ENCODE assay signal across 9 mouse cellular contexts in the genomic region with DNA sequence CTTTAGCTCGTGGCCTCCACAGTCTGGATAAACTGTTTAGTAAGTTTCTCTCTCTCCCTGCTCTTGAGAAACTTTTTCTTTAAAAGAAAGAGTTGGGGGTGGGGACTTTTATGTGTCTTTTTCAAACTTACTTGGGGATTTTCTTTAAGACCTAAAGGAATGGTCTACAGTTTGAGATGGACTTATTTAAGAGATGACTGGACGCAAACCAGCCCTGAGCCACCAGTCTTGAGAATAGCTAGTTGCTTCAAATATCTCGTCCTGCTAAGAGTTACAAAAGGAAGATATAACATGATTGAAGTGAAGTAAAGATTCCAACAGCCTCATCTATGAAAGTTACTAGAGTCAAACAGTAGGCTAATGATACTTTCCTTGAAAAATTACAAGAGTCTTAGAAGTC. TPM values are rescaled to one million over a fixed set of nuclear protein-coding genes. Genes with fewer than 3 reads are reported as not detected.
DNase-seq lines count a peak whose midpoint lies in the region; ATAC-seq and TF ChIP-seq lines count a peak whose summit lies in the region.
"Had no signal": no experiment of that assay in that cellular context is flagged by ENCODE, and none has a peak within 500 bp of the region (broad histone marks: within the 10 kb centered on the region; RNA-seq: fewer than 3 reads in every experiment).

No protein-coding gene starts in this region.

- TF ChIP-seq CTCF in heart, postnatal 0 days (IDR thresholded peaks at IDR 0.05; ENCODE audit: low read depth) = no peak
- no peak for TF ChIP-seq CTCF in CH12.LX (conservative IDR thresholded peaks at IDR 0.05 in 1 of 2, IDR thresholded peaks at IDR 0.05 in 1 of 2; ENCODE audit: low read depth in 2 of 2, low read length in 2 of 2)

- in situ Hi-C loops in CH12.LX (cut with MboI; ENCODE audit: low pct_ligation_motif_present, low pct_unique_long_range_greater_than_20kb, low sequenced_read_pairs) = no loop called here

- peak overlapping the region; percentile 66; the same call in 1 of the 2 replicates for H3K4me2 ChIP-seq in heart, postnatal 0 days (ENCODE audit: low read depth, low read length)
- no peak overlapping the region; the same call in 1 of the 2 replicates for H3K4me2 ChIP-seq in CH12.LX (ENCODE audit: insufficient read depth, low read depth, poor library complexity, severe bottlenecking)
- H3K4me2 ChIP-seq in limb, embryonic 14.5 days (replicated peaks; ENCODE audit: low read depth, low read length, severe bottlenecking) = peak overlapping the region; percentile 15; the same call in 1 of the 2 replicates

- no peak for TF ChIP-seq EP300 in heart, postnatal 0 days (IDR thresholded peaks at IDR 0.05; ENCODE audit: low read depth)
- no peak for TF ChIP-seq EP300 in CH12.LX (IDR thresholded peaks at IDR 0.05; ENCODE audit: low read length)

- no peak for DNase-seq in heart, postnatal 0 days (ENCODE audit: low spot score)
- no peak for DNase-seq in heart, adult 11 months
- no peak for DNase-seq in CH12.LX (ENCODE audit: extremely low read depth)
- no peak for DNase-seq in limb, embryonic 14.5 days (ENCODE audit: low spot score)
- DNase-seq in cerebellum, adult 11 months = no peak
- no peak for DNase-seq in frontal cortex, postnatal 14 days (ENCODE audit: low spot score in 2 of 2)
- DNase-seq: adrenal gland, postnatal 36 days; cerebellum, postnatal 25 days had no signal

- TF ChIP-seq RAD21 in CH12.LX (IDR thresholded peaks at IDR 0.05; ENCODE audit: low read depth, low read length) = no peak

- H3K36me3 ChIP-seq in heart, postnatal 0 days (replicated peaks; ENCODE audit: control insufficient read depth, insufficient read depth, low read length) = no peaks in the 10 kb centered on the region
- no peaks in the 10 kb centered on the region for H3K36me3 ChIP-seq in CH12.LX (replicated peaks in 1 of 2; ENCODE audit: control insufficient read depth in 1 of 2, insufficient read depth in 1 of 2, low read length in 1 of 2)
- peaks cover 7% of the 10 kb centered on the region; the same call in 1 of the 2 replicates for H3K36me3 ChIP-seq in limb, embryonic 14.5 days (ENCODE audit: control insufficient read depth, insufficient read depth, low read length)

- H3K27me3 ChIP-seq in heart, postnatal 0 days (ENCODE audit: control insufficient read depth, insufficient read depth, low read length) = no peaks in the 10 kb centered on the region
- H3K27me3 ChIP-seq in CH12.LX (replicated peaks) = no peaks in the 10 kb centered on the region
- no peaks in the 10 kb centered on the region for H3K27me3 ChIP-seq in limb, embryonic 14.5 days (ENCODE audit: control insufficient read depth, insufficient read depth, low read length)

- 59% methylated on average over 3 of the region's 3 CpGs for WGBS in heart, postnatal 0 days
- WGBS in limb, embryonic 14.5 days = 62% methylated on average over 3 of the region's 3 CpGs

- peak overlapping the region; percentile 44; the same call in 1 of the 2 replicates for H3K9ac ChIP-seq in heart, postnatal 0 days (replicated peaks; ENCODE audit: low read depth, low read length)
- no peak overlapping the region for H3K9ac ChIP-seq in CH12.LX (ENCODE audit: insufficient read depth, low read depth)
- H3K9ac ChIP-seq in limb, embryonic 14.5 days (ENCODE audit: low read depth, low read length, severe bottlenecking) = no peak overlapping the region

- no peaks in the 10 kb centered on the region for H3K9me3 ChIP-seq in heart, postnatal 0 days (replicated peaks; ENCODE audit: control insufficient read depth, low read length)
- peaks cover 10% of the 10 kb centered on the region for H3K9me3 ChIP-seq in CH12.LX (replicated peaks; ENCODE audit: low read length)
- H3K9me3 ChIP-seq in limb, embryonic 14.5 days (ENCODE audit: control insufficient read depth, low read length) = no peaks in the 10 kb centered on the region

- no peak for ATAC-seq in heart, postnatal 0 days (ENCODE audit: insufficient read depth, low read depth)
- ATAC-seq in limb, embryonic 14.5 days (ENCODE audit: low FRiP score, low read depth) = no peak

- peaks cover 54% of the 10 kb centered on the region for H3K4me1 ChIP-seq in heart, postnatal 0 days (ENCODE audit: control insufficient read depth, insufficient read depth)
- H3K4me1 ChIP-seq in CH12.LX (ENCODE audit: control insufficient read depth in 1 of 2, insufficient read depth in 2 of 2) = peaks cover 7 to 52% of the 10 kb centered on the region in 2 experiments; a peak in 3 of 4 replicates
- peaks cover 29% of the 10 kb centered on the region for H3K4me1 ChIP-seq in brown adipose tissue, adult 24 weeks (ENCODE audit: control insufficient read depth, insufficient read depth, insufficient read length, low read length)
- H3K4me1 ChIP-seq in limb, embryonic 14.5 days (ENCODE audit: control insufficient read depth, insufficient read depth, low read length) = peaks cover 64% of the 10 kb centered on the region

- peak overlapping the region; percentile 98 for H3K27ac ChIP-seq in heart, postnatal 0 days (ENCODE audit: low read depth)
- no peak overlapping the region for H3K27ac ChIP-seq in CH12.LX (ENCODE audit: insufficient read depth, low read depth)
- H3K27ac ChIP-seq in brown adipose tissue, adult 24 weeks (replicated peaks; ENCODE audit: low read depth, low read length) = peak overlapping the region; percentile 59; the same call in 1 of the 2 replicates
- no peak overlapping the region for H3K27ac ChIP-seq in limb, embryonic 14.5 days (replicated peaks; ENCODE audit: low read depth, low read length)

- dilution Hi-C loops in CH12.LX (cut with MboI; ENCODE audit: extremely low pct_ligation_motif_present, extremely low pct_unique_long_range_greater_than_20kb, low sequenced_read_pairs) = no loop called here

- no peak for TF ChIP-seq POLR2A in CH12.LX (IDR thresholded peaks at IDR 0.05; ENCODE audit: low read depth, low read length)
- no peak for TF ChIP-seq POLR2A in limb, embryonic 14.5 days (IDR thresholded peaks at IDR 0.05; ENCODE audit: borderline replicate concordance, extremely low read depth, insufficient read depth, insufficient read length)

- no peaks in the 10 kb centered on the region for H3K79me2 ChIP-seq in CH12.LX (replicated peaks; ENCODE audit: control insufficient read depth, extremely low read depth, insufficient read depth, poor library complexity, severe bottlenecking)

- H3K4me3 ChIP-seq in heart, postnatal 0 days (ENCODE audit: low read depth, low read length) = no peak overlapping the region
- no peak overlapping the region for H3K4me3 ChIP-seq in CH12.LX (replicated peaks in 1 of 3; ENCODE audit: low read depth in 2 of 3, low read length in 2 of 3, poor library complexity in 1 of 3)
- H3K4me3 ChIP-seq in brown adipose tissue, adult 24 weeks (ENCODE audit: insufficient read depth, low read depth, low read length) = no peak overlapping the region
- H3K4me3 ChIP-seq in limb, embryonic 14.5 days (replicated peaks; ENCODE audit: low read length) = no peak overlapping the region

TF ChIP-seq in CH12.LX, 34 proteins besides CTCF, POLR2A, EP300 and RAD21:
- TF ChIP-seq ZNF384 (IDR thresholded peaks at IDR 0.05; ENCODE audit: low read depth, low read length) (peak; percentile 39; the same call in 1 of the 2 replicates), USF2 (conservative IDR thresholded peaks at IDR 0.05; ENCODE audit: low read depth, low read length) (no peak)

RNA-seq across cellular contexts. Expression of gene Klf3, which starts 4.0 kb away (rescaled TPM):
- 22.6 and 26.5 TPM in 2 replicates for total RNA-seq in heart, postnatal 0 days (2014; rRNA removed; ENCODE audit: low replicate concordance)
- 33.5 and 37.3 TPM in 2 replicates for polyA plus RNA-seq in heart, postnatal 0 days (2015; fragmentation: Nextera tagmentation; extraction: Ambion mirVana)
- 0.17 and 0.64 TPM in 2 replicates for total RNA-seq in CH12.LX (2012; rRNA removed)
- 0.40 and 0.47 TPM in 2 replicates for total RNA-seq in CH12.LX (2014; rRNA removed)
- 3.3 and 4.4 TPM in 2 replicates for polyA plus RNA-seq in CH12.LX (2012; ENCODE audit: insufficient read length, low read depth)
- polyA plus RNA-seq in brown adipose tissue, adult 24 weeks (2012; ENCODE audit: insufficient read depth, insufficient read length, missing spikeins) = 23.1 and 33.5 TPM in 2 replicates
- polyA plus RNA-seq in limb, embryonic 14.5 days (2012; rRNA removed) = 38.2 and 70.8 TPM in 2 replicates
- polyA plus RNA-seq in limb, embryonic 14.5 days (2014; fragmentation: Nextera tagmentation; extraction: Ambion mirVana) = 76.0 and 76.7 TPM in 2 replicates

Comparison
In these comparisons a context has a peak if more than half of its experiments do, and no peak if none do; other contexts are left out.
1. H3K27ac ChIP-seq: peak in heart, postnatal 0 days (single experiment) and brown adipose tissue, adult 24 weeks (single experiment); none in CH12.LX (single experiment) and limb, embryonic 14.5 days (single experiment).